Mouse (Mus musculus) MEL (cell line): ENCODE data around the gene Ripor3.

Source experiments
- BHLHE40 ChIP-seq: IDR thresholded peaks from 2 replicates; pipeline ENCODE4 v1.6.1; 2012; ENCODE audit warnings: low read depth, mild to moderate bottlenecking, inconsistent platforms, low read length, improper control_type of control experiment, borderline replicate concordance
- CTCF ChIP-seq, 3 experiments: IDR thresholded peaks in 2 of 3; conservative IDR thresholded peaks in 1 of 3; 2 replicates each; pipeline ENCODE4 v1.5.1; 2011 to 2012; ENCODE audit warnings: low read length in 3 of 3, low read depth in 2 of 3, mild to moderate bottlenecking in 2 of 3, improper control_type of control experiment in 1 of 3, inconsistent platforms in 1 of 3, mixed read lengths in 1 of 3, moderate library complexity in 1 of 3; ENCODE audit not compliant: control insufficient read depth in 1 of 3, insufficient read depth in 1 of 3, poor library complexity in 1 of 3, severe bottlenecking in 1 of 3
- EP300 ChIP-seq, 2 experiments: IDR thresholded peaks; 2 replicates each; pipeline ENCODE4 v1.6.1; 2011; ENCODE audit warnings: improper control_type of control experiment in 2 of 2, low read length in 2 of 2, low read depth in 1 of 2, mild to moderate bottlenecking in 1 of 2
- GABPA ChIP-seq: IDR thresholded peaks from 2 replicates; pipeline ENCODE4 v1.6.1; 2012; ENCODE audit warnings: low read depth, mild to moderate bottlenecking, inconsistent platforms, low read length, improper control_type of control experiment, moderate library complexity
- MAX ChIP-seq: IDR thresholded peaks from 2 replicates; pipeline ENCODE4 v1.6.1; 2011; ENCODE audit warnings: low read length, improper control_type of control experiment
- MAZ ChIP-seq: IDR thresholded peaks from 2 replicates; pipeline ENCODE4 v1.6.1; 2012; ENCODE audit warnings: low read depth, mild to moderate bottlenecking, inconsistent platforms, low read length, improper control_type of control experiment
- MXI1 ChIP-seq: IDR thresholded peaks from 2 replicates; pipeline ENCODE4 v1.6.1; 2011; ENCODE audit warnings: mild to moderate bottlenecking, low read depth, low read length, improper control_type of control experiment
- POLR2A ChIP-seq, 2 experiments: IDR thresholded peaks; 2 replicates each; pipeline ENCODE4 v1.6.1; 2011 to 2012; ENCODE audit warnings: low read length in 2 of 2, mild to moderate bottlenecking in 2 of 2, control low read depth in 1 of 2, improper control_type of control experiment in 1 of 2, low read depth in 1 of 2, moderate library complexity in 1 of 2; ENCODE audit not compliant: control insufficient read depth in 1 of 2, insufficient read depth in 1 of 2, poor library complexity in 1 of 2
- RAD21 ChIP-seq: IDR thresholded peaks from 2 replicates; pipeline ENCODE4 v1.6.1; 2011; ENCODE audit warnings: mild to moderate bottlenecking, low read depth, low read length, improper control_type of control experiment
- TAL1 ChIP-seq: IDR thresholded peaks from 2 replicates; pipeline ENCODE4 v1.6.1; 2012; ENCODE audit warnings: mild to moderate bottlenecking, inconsistent platforms, low read length, moderate library complexity, mixed read lengths
- TCF12 ChIP-seq: IDR thresholded peaks from 2 replicates; pipeline ENCODE4 v1.6.1; 2014; ENCODE audit warnings: low read depth, mild to moderate bottlenecking, inconsistent platforms, low read length, improper control_type of control experiment, moderate library complexity
- USF1 ChIP-seq: IDR thresholded peaks from 2 replicates; pipeline ENCODE4 v1.6.1; 2014; ENCODE audit warnings: low read depth, mild to moderate bottlenecking, inconsistent platforms, low read length, improper control_type of control experiment, moderate library complexity

DNA sequence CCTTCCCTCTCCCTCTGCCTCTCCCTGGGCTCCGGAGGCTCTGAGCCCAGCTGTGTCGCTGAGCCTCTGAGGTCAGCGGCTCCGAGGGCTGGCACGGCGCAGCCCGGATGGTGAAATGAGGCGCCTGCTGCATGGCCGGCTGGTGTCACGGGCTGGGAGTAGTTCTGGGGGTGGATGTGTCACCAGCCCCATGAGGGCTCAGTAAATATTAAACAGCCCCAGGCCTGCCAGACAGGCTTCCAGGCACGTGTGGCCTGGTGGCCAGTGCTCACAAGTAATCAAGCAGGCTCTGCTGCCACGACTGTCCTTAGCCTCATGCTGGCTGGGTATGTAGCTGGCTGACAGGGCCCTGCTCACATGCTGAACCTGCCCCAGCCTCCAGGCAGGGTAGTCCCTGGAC is 7.0 kb downstream of the Ripor3 start:
- no peak for TF ChIP-seq MAX
- TF ChIP-seq TCF12, result no peak
- TF ChIP-seq EP300 (IDR thresholded peaks at IDR 0.05; ENCODE audit: low read depth in 1 of 2, low read length in 2 of 2), result no peak
- no peak for TF ChIP-seq TAL1
- no peak for TF ChIP-seq MXI1
- no peak for TF ChIP-seq USF1
- no peak for TF ChIP-seq CTCF (IDR thresholded peaks at IDR 0.05 in 2 of 3, conservative IDR thresholded peaks at IDR 0.05 in 1 of 3; ENCODE audit: control insufficient read depth in 1 of 3, insufficient read depth in 1 of 3, low read depth in 2 of 3, low read length in 3 of 3, poor library complexity in 1 of 3, severe bottlenecking in 1 of 3)
- no peak for TF ChIP-seq BHLHE40
- TF ChIP-seq GABPA, result no peak
- TF ChIP-seq MAZ, result no peak
- TF ChIP-seq RAD21, result no peak
- no peak for TF ChIP-seq POLR2A (IDR thresholded peaks at IDR 0.05; ENCODE audit: control insufficient read depth in 1 of 2, insufficient read depth in 1 of 2, low read depth in 1 of 2, low read length in 2 of 2, poor library complexity in 1 of 2)
